8 mouse cellular contexts compared by ENCODE assay signal in genomic region chr10:79704065-79704969, GRCm38 (mm10). TPM values are rescaled to one million over a fixed set of nuclear protein-coding genes. Genes with fewer than 3 reads are reported as not detected.
DNase-seq lines count a peak whose midpoint lies in the region; ATAC-seq and TF ChIP-seq lines count a peak whose summit lies in the region.

Gene Bsg (plus strand): TSS chr10:79704491.

- peak; percentile 82; the same call in 1 of the 2 replicates for TF ChIP-seq EP300 in heart, adult 2 months (IDR thresholded peaks at IDR 0.05; ENCODE audit: insufficient read depth, low read depth, low read length)

- TF ChIP-seq CTCF in heart, adult 2 months (IDR thresholded peaks at IDR 0.05) = peak; percentile 70

- intact Hi-C loops in heart, adult 2 months (cut with DNase I) = no loop called here

- H3K27me3 ChIP-seq in embryonic facial prominence, embryonic 13.5 days = no peaks in the 10 kb centered on the region
- no peaks in the 10 kb centered on the region for H3K27me3 ChIP-seq in heart, adult 2 months (ENCODE audit: control insufficient read depth, insufficient read depth, low read length)
- no peaks in the 10 kb centered on the region for H3K27me3 ChIP-seq in limb, embryonic 13.5 days
- no peaks in the 10 kb centered on the region for H3K27me3 ChIP-seq in midbrain, embryonic 16.5 days (ENCODE audit: control insufficient read depth, insufficient read depth, low read depth, low read length)

- peaks cover 8% of the 10 kb centered on the region; the same call in 1 of the 2 replicates for H3K79me2 ChIP-seq in heart, adult 2 months (replicated peaks; ENCODE audit: control insufficient read depth, insufficient read depth, low read length)

- H3K27ac ChIP-seq in embryonic facial prominence, embryonic 13.5 days = peak within 1 kb of the TSS; percentile 83
- peak within 1 kb of the TSS; percentile 99 for H3K27ac ChIP-seq in heart, adult 2 months
- H3K27ac ChIP-seq in limb, embryonic 13.5 days = peak within 1 kb of the TSS; percentile 79
- H3K27ac ChIP-seq in midbrain, embryonic 16.5 days (ENCODE audit: low read length) = peak within 1 kb of the TSS; percentile 85

- H3K4me2 ChIP-seq in embryonic facial prominence, embryonic 13.5 days = peak within 1 kb of the TSS; percentile 99
- H3K4me2 ChIP-seq in limb, embryonic 13.5 days (replicated peaks) = peak within 1 kb of the TSS; percentile 98
- H3K4me2 ChIP-seq in midbrain, embryonic 16.5 days (ENCODE audit: low read length) = peak within 1 kb of the TSS; percentile 69

- peak; percentile 97 for TF ChIP-seq POLR2A in heart, adult 2 months (IDR thresholded peaks at IDR 0.05; ENCODE audit: insufficient read depth, low read depth, low read length)

- DNase-seq in 3134 (ENCODE audit: extremely low read depth, insufficient read length, low spot score) = peak; percentile 99
- DNase-seq in adrenal gland, postnatal 36 days = peak; percentile 99
- peak; percentile 99 to 100 for DNase-seq in heart, adult 2 months
- peak; percentile 99 for DNase-seq in kidney, adult 8-10 months
- DNase-seq in spleen, postnatal 10 days (ENCODE audit: low spot score in 2 of 2) = peak; percentile 94 to 99

- no peaks in the 10 kb centered on the region for H3K9me3 ChIP-seq in embryonic facial prominence, embryonic 13.5 days
- no peaks in the 10 kb centered on the region for H3K9me3 ChIP-seq in limb, embryonic 13.5 days
- no peaks in the 10 kb centered on the region for H3K9me3 ChIP-seq in midbrain, embryonic 16.5 days (replicated peaks; ENCODE audit: control insufficient read depth, low read length, poor library complexity, severe bottlenecking)

- H3K36me3 ChIP-seq in embryonic facial prominence, embryonic 13.5 days = peaks cover 29% of the 10 kb centered on the region
- H3K36me3 ChIP-seq in heart, adult 2 months (ENCODE audit: control insufficient read depth, insufficient read depth, low read length) = no peaks in the 10 kb centered on the region; the same call in 1 of the 2 replicates
- peaks cover 31% of the 10 kb centered on the region for H3K36me3 ChIP-seq in limb, embryonic 13.5 days
- H3K36me3 ChIP-seq in midbrain, embryonic 16.5 days (ENCODE audit: control insufficient read depth, insufficient read depth, low read length) = peaks cover 4% of the 10 kb centered on the region; the same call in 1 of the 2 replicates

- H3K4me3 ChIP-seq in embryonic facial prominence, embryonic 13.5 days = peak within 1 kb of the TSS; percentile 79
- peak within 1 kb of the TSS; percentile 100 for H3K4me3 ChIP-seq in heart, adult 2 months
- H3K4me3 ChIP-seq in limb, embryonic 13.5 days = peak within 1 kb of the TSS; percentile 78
- H3K4me3 ChIP-seq in midbrain, embryonic 16.5 days (ENCODE audit: low read depth, low read length) = peak within 1 kb of the TSS; percentile 73

- peaks cover 36% of the 10 kb centered on the region for H3K4me1 ChIP-seq in embryonic facial prominence, embryonic 13.5 days
- H3K4me1 ChIP-seq in heart, adult 2 months (ENCODE audit: control insufficient read depth, insufficient read depth, low read length) = peaks cover 20% of the 10 kb centered on the region
- H3K4me1 ChIP-seq in limb, embryonic 13.5 days = peaks cover 43% of the 10 kb centered on the region
- peaks cover 30% of the 10 kb centered on the region for H3K4me1 ChIP-seq in midbrain, embryonic 16.5 days (ENCODE audit: control insufficient read depth, insufficient read depth, low read length)

- peak within 1 kb of the TSS; percentile 93 for H3K9ac ChIP-seq in embryonic facial prominence, embryonic 13.5 days
- H3K9ac ChIP-seq in heart, adult 2 months (ENCODE audit: low read depth, low read length) = peak within 1 kb of the TSS; percentile 95
- peak within 1 kb of the TSS; percentile 90 for H3K9ac ChIP-seq in limb, embryonic 13.5 days
- peak within 1 kb of the TSS; percentile 89 for H3K9ac ChIP-seq in midbrain, embryonic 16.5 days (ENCODE audit: low read depth, low read length)

- under 1% methylated on average over 65 of the region's 65 CpGs for WGBS in embryonic facial prominence, embryonic 13.5 days
- 1% methylated on average over 63 of the region's 65 CpGs for WGBS in heart, adult 2 months
- WGBS in limb, embryonic 13.5 days = under 1% methylated on average over 62 of the region's 65 CpGs
- under 1% methylated on average over 47 of the region's 65 CpGs for WGBS in midbrain, embryonic 16.5 days

- peak; percentile 95 for ATAC-seq in embryonic facial prominence, embryonic 13.5 days (ENCODE audit: insufficient number of reproducible peaks, insufficient read depth, low FRiP score, low TSS enrichment, low read depth)
- ATAC-seq in limb, embryonic 13.5 days (ENCODE audit: low FRiP score, low read depth) = peak; percentile 95
- peak; percentile 94 for ATAC-seq in midbrain, embryonic 16.5 days

RNA-seq across cellular contexts. Expression of gene Bsg, which starts in this region (rescaled TPM):
- total RNA-seq in adrenal gland, postnatal 36 days (2021) = 100 to 1,000 TPM; 558 to 568 TPM
- polyA plus RNA-seq in embryonic facial prominence, embryonic 13.5 days (2015; fragmentation: Nextera tagmentation; extraction: Ambion mirVana) = 703 and 715 TPM in 2 replicates
- total RNA-seq in heart, adult 2 months (2021) = 1,000 to 10,000 TPM; 1,364 to 1,491 TPM
- polyA plus RNA-seq in heart, adult 2 months (2012; rRNA removed) = 1,570 and 1,684 TPM in 2 replicates
- polyA plus RNA-seq in limb, embryonic 13.5 days (2015; fragmentation: Nextera tagmentation; extraction: Ambion mirVana) = 761 and 775 TPM in 2 replicates
- 844 and 915 TPM in 2 replicates for polyA plus RNA-seq in midbrain, embryonic 16.5 days (2015; fragmentation: Nextera tagmentation; extraction: Ambion mirVana)

Comparison
In these comparisons a context has a peak if more than half of its experiments do, and no peak if none do; other contexts are left out.
1. Peak in every context shown above with its lines: DNase-seq, ATAC-seq, H3K4me3 ChIP-seq and H3K27ac ChIP-seq.